Mouse (Mus musculus): ENCODE data around the gene Nabp2.

Nabp2 gene

DNA sequence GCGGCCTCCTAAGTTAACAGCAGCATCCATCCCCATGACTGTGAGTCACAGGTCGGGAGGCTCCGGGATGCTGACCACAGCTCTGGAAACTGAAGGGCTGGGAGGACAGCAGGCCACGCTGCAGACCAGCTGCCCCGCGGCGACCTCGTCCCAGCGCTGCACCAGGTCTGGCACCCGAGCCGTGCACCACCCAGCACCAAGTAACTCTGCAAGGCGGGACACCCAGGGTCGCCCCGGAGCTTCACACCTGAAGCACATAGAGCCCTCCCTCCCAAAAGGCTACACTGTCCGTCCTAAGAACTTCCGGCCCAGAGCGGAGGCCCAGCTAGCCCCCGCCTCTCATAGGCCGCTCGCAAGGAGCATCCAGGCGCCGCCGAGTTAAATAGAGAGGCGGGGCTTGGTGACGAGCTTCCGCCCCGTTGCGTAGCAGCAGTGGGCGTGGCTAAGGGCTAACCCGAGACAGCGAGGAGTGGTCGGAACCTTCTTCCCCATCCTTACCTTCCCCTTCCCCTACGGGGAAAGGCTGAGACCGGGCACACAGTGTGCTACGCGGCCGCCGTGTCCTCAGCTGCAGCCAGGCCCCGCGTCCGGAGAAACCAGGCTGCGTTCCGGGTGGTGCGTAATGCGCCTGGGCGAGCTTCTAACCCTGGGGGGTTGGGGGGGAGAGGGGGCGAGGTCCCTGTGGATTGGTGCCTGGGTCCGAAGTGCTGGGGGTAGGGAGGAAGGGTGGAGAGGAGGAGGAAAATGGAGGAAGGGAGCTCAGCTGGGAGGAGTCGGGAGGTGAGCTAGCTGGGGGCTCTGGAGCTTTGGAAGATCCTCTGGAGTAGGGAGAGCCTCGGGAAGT is at the start of gene Nabp2, which contains the start of gene Rnf41:
Gene Nabp2 (minus strand): TSS at position 282 of the 844 bp plus-strand sequence.
Gene Rnf41 (plus strand): TSS at position 447 of the 844 bp plus-strand sequence.
- DNase-seq (ENCODE audit: low spot score) = peak; percentile 97

DNA sequence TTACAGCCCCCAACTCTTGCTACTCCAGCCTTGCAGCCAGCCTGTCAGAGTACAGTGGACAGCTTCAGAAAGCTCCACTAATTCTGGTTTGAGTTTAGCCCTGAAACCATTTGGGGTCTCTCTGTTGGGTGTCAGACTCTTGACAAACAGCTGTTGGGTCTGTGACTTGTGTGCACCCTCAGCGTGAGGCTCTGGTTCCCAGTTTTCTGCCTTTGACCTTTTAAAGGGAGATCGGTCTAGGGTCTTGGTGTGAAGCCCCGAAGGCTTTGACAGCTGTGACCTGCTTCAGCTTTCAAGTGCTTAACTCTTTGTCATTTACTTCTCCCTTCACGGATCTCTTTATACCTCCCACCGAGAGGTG is 49.0 kb upstream of the Nabp2 start:
- DNase-seq (ENCODE audit: low spot score) = no peak

DNA sequence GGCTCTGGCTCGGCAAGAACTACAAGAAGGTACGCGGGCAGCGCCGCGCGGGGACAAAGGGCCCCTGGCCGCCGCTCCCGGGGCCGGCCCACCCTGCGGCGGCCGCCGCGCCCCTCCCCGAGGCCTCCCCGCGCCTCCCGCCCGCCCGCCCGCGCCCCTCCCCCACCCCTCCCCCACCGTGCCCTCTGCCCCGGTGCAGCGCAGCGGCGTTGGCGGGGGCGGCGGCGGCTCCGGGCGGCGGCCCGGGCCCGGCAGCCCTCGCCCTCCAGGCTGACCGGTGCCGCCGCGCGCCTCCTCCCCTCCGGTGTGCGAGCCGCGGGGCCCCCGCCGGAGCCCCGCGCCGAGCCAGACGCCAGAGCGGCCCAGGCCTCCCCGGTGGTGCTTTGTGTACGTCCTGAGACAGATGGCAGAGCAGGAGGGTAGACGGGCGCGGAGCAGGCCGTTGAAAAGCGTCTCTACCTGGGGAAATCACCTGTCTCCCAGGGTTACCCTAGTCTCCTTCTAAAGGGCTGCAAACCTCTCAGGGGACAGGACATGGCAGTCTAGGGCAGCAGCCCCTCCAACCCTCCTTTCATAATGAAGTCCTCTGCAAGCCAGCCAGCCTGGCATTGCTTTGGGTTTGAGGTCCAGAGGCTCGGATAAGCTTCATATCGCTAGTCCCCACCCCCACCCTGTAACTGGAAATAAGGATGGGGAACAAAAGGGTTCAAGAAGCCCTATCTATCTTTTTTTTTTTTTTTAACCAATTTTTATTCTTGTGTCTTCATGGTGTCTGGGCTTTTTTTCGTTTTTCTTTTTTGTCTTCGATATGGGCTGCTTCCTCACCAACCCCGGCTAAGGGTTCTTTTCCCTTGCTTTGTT is 48.3 kb upstream of the Nabp2 start:
- DNase-seq (ENCODE audit: low spot score) = peak; percentile 39

DNA sequence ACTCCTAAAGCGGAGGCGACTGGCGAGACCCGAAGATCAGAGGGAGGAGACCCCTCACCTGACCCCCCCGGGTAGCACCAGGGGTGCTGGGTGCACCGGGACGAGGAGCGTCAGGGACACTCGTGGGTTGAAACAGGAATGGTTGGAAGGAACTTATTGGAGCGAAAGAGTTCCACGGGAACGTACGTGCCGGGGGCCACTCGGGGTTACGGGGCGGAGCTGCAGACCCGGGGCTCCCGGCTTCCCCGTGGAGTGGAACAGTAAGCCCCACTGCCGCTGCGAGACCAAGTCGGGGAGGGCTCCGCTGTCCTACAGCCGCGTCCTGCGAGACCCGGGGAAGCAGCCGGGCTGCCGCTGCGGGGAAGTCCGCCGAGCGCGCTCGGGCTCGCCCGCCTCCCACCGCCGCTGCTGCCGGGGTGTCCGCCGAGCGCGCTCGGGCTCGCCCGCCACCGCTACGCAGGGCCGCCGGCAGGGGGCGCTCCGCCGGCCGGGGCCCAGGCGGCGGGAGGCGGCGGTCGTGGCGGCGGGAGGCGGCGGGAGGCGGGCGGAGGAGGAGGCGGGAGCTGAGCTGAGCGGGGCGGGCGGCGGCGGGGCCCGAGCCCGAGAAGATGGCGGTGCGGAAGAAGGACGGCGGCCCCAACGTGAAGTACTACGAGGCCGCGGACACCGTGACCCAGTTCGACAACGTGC is 47.6 kb upstream of the Nabp2 start, which contains the start of gene Smarcc2:
Gene Smarcc2 (plus strand): TSS at position 530 of the 690 bp plus-strand sequence.
- DNase-seq (ENCODE audit: low spot score) = peak; percentile 88

DNA sequence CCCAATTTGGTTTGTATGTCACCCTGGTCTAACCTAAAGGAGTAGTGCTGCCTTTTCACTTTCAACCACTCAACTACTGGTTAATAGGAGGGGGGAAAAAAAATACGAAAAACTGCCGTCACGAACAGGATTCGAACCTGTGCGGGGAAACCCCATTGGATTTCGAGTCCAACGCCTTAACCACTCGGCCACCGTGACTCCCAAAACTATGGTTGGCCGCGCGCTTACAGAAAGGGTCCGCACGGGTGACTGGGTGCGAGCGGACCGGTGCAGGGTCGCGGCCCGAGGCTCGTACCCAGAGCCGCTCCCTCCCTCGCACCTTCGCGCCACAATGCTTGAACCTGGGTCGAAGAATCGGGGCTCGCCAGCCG is 47.0 kb upstream of the Nabp2 start:
- peak; percentile 92 for DNase-seq (ENCODE audit: low spot score)

DNA sequence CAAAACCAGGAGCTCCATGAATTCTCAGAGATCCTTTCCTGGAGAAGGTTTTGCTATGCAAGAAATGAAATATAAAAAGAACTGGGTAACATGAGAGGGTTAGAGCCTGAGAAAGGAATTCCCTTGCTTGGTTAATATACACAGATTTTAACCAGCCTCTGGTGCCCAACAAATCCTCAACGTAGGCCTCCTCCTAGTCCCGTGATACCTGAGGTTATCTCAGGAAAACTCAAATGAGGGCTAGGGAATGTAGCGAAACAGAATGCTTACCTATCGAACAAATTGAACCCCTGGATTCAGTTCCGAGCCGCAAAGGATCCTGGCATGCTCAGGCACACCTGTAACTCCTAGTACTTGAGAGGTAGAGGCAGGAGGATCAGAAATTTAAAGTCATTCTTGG is 46.4 kb upstream of the Nabp2 start:
- no peak for DNase-seq (ENCODE audit: low spot score)

DNA sequence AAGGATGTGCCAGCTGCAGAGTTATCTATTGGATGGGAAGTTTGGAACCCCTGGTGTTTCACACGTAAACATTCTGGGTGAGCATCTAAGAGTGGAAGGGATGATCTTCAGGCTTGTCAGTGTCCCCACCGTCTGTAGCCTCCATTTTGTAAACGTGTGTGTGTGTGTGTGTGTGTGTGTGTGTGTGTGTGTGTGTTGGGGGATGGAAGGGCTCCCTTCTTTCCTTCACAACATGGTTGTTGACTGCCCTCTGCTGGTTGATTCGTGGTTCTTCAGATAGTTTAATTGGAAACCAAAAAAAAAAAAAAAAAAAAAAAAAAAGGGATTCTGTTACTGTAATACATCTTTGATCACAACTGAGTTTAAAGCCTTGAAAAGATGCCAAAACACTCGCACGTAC is 44.0 kb upstream of the Nabp2 start:
- peak; percentile 72 for DNase-seq (ENCODE audit: low spot score)

DNA sequence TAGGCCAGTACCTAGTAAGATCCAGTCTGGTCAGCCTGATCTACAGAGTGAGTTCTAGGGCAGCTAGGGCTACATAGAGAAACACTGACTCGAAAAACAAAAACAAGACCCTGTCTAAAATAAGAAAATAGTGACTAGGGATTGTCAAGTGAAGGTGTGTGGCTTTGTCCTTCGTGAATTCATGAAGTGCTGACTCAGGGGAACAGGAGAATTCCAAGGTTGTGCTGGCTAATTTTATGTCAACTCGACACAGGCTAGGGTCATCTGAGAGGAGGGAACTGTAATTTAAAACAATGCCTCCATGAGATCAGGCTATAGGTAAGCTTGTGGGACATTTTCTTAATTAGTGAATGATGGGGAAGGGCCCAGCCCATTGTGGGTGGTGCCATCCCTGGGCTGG is 43.2 kb upstream of the Nabp2 start:
- no peak for DNase-seq (ENCODE audit: low spot score)

DNA sequence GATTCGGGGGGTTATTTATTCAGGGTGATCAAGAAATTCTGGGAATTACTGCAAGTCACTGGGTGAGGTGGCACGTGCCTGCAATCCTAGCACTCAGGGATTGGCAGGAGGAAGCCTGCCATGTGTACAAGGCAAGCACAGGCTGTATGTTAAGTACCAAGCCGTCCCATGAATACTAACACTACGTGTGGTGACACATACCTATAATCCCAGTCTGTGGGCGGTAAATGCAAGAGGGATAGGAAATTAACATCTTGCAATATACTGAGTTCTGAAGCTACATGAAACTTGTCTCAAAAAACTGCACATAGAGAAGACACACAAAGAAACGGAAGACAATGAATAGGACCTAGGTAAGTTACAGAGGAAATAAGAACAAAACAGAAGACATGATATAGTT is 39.7 kb upstream of the Nabp2 start:
- no peak for DNase-seq (ENCODE audit: low spot score)

DNA sequence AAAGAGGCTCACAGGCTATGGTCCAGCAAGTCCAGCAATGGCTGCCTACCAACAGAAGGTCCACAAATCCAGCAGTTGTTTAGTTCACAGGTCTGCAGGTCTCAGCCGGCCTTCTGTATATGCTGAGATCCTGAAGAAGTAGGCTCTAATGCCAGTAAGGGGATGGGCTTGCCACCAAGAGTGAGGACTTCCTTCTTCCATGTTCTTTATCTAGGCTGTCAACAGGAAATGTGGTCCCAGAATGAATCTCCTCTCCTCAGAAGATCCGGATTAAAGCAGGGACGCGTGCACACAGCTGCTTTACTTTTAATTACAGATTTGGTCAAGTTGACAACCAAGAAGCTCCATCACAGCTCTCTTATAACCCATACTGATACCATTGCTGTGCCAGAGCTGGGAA is 34.1 kb upstream of the Nabp2 start:
- no peak for DNase-seq (ENCODE audit: low spot score)

DNA sequence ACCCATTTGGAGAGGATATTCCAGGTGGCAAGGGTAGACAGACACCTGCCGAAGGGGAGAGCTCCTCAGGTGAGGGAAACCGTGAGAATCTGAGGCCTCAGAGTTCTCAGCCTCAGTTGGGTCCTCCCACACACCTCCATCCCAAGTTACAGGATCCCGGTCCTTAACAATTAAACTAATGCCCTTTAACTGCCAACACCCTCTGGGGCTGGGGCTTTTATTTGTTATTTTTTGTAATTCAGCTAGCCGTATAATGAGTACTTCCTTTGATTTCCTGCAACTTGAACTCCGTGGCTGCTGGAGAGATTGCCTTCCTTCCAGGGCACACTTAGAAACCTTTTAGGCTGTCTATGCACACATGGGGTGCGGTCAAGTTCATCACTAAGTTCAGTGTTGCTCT is 33.1 kb upstream of the Nabp2 start:
- DNase-seq (ENCODE audit: low spot score) = no peak

DNA sequence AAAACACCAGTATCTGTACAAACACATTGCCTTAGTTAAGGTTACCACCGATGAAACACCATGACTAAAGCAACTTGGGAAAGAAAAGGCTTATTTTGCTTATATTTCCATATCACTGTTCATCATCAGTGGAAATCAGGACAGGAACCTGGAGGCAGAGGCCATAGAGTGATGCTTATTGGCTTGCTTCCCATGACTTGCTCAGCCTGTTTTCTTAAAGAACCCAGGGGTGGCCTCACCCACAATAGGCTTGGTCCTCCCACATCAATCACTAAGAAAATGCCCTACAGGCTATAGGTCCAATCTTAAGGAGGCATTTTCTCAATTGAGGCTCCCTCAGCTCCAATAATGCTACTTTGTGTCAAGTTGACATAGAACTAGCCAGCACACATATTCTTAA is 31.4 kb upstream of the Nabp2 start:
- DNase-seq (ENCODE audit: low spot score) = peak; percentile 17

DNA sequence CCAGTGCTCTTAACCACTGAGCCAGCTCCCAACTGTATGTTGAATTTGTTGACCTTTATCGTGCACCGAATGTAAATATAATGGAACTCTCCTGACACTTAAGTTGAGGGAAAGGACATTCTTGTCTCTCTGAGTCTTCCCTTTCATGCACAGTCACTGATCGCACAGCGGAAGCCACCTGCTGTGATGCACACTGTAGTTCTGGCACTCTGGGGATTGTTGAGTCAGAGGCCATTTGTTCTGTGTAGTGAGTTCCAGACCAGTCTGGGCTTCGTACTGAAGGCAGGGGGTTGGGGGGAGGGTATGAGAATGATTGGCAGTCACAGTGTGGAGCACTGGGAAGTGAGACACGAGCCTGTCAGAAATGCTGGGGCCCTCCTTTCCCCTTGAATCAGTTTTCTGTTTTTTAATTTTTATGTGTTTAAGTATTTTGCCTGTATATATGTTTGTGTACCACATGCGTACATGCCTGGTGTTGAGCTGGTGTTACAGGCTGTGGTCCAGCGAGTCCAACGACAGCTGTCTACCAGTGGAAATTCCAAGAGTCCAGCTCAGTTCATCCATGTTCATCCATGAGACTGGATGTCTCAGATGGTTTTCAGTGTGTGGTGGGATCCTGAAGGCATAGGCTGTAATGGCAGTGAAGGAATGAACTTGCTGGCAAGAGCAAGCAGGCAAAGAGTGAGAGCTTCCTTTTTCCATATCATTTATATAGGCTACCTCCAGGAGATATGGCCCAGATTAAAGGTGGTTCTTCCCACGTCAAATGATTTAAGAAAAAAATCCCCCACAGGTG is 30.2 kb upstream of the Nabp2 start:
- DNase-seq (ENCODE audit: low spot score) = no peak

DNA sequence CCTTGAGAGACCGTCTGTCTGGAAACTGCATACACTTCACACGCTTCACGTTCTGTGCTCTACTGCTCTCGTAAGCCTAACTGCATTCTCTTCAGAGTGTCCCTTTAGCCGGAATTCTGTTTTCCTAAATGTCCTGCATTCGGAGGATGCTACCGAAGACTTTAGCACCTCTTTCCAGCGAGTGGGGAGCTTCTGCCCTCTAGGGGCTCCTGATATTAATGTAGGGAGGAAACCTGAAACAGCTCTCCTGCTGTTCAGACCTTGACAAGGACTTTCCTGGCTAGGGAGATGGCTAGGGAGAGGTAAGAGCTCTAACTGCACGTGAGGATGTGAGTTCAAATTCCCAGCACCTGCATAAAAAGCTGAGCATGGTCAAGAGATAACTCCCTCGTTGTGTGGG is 29.1 kb upstream of the Nabp2 start:
- no peak for DNase-seq (ENCODE audit: low spot score)

DNA sequence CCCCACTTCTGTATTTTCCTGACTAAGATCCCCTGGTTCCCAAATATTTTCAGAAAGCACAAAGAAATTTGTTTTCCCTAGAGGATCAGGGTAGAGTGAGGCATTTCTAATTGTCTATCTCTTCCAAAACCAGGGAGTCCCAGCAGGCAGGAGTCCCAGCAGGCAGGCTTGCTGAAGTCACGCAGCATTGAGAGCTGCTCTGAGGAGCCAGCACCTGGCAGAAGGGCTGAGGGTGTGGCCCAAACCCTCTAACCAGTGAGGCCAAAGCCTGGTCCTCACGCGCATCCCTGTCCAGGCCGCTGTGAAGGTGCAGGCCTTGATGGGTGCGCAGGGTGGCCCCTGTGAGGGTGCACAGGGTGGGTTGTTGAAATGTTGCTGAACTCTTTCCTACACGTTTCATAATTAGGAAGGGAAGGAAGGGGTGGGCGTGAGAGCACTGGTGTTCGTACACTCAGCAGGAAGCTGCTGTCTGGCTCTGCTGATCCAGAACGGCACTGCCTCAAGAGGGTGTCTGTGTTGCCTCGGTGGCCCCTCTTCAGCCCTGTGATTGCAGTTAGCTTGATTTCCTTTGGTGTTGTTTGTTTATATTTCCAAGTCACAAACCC is 27.5 kb upstream of the Nabp2 start:
- DNase-seq (ENCODE audit: low spot score) = no peak

DNA sequence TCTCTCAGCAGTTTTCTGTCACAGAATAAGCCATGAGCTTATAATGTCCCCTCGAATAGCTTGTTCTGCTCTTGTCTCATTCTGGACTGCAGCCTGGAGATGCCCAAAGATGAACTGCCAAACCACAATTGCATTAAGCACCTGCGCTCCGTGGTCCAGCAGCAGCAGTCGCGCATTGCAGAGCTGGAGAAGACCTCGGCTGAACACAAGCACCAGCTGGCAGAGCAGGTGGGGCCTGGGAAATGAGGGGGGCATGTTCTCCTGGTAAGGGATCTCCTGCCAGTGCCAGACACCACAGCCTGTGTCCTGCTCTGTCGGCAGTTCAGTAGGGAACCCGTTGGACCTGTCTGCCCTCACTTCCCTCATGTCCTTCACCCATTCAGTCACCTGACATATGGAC is 25.1 kb upstream of the Nabp2 start:
- DNase-seq (ENCODE audit: low spot score) = no peak

DNA sequence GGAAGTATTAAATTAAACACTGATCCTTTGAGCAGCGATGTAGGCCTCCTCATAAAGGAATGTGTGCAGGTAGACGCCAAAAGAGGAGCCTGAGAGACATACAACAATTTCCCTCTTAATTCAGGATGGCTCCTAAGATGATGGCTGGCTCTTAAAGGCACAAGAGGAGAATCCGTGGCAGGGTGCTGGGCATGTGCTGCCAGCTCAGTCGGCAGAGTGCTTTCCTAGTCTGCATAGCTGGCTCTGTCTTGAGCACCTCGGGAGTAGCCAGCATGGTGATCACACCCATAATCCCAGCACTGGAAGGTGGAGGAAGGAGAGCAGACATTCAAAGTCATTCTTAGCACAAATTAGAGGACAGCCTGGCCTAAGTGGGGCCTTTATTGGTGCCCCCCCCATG is 24.6 kb upstream of the Nabp2 start:
- DNase-seq (ENCODE audit: low spot score) = no peak

DNA sequence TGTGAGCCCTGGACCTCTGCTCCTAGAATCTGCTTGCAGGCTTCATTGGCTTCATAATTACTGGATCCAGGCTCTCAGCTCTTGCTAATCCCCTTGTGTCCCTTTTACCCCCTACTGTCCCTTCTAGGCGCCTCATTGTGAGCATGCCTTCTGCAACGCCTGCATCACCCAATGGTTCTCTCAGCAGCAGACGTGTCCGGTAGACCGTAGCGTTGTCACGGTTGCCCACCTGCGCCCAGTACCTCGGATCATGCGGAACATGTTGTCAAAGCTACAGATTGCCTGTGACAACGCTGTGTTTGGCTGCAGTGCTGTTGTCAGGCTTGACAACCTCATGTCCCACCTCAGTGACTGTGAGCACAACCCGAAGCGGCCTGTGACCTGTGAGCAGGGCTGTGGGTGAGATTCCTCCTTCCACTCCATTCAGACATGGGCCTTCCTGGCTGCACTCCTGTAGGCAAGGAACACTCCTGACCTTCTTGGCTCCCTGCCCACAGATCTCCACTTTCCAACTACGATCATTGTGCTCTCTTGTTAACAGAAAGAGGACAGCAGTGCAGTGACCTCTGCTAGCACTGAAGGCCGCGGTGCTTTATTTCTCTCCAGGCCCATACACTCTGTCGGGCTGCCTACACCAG is 24.0 kb upstream of the Nabp2 start:
- peak; percentile 50 for DNase-seq (ENCODE audit: low spot score)

DNA sequence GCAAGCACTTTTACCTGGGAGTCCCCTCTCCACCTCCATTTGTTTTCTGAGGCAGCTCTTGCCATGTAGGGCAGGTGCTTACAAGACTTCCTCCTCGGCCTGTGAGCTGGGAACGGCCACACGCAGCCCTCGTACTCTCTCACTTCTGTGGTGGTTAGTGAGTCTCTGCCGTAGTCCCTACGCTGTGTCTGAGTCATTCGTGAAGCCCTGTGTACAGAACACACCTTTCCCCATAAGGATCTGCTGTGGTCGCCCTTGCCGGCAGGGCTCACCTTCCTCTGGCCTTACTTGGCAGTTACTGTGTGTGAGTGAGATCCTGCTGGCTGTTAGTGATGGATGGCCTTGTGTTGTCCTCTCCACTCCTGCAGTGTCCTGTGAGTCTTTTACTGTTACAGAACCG is 23.4 kb upstream of the Nabp2 start:
- peak; percentile 43 for DNase-seq (ENCODE audit: low spot score)

DNA sequence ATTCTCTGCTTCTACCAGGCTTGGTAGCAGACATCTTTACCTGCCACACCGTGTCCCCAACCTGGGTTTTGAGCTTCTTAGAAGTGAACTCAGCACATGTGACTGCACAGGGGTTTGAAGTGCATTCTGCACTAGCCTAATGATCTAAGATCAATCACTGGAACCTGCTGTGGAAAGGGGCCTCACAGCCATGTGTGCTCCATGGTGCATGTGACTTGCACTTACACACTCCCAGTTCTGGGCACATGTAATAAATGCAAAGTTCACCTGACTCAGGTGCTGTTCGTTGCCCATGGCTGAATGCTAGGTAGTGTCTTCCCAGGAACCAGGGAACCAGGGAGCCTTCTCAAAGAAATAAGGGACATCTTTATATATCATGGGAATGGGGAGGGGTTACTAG is 22.1 kb upstream of the Nabp2 start:
- DNase-seq (ENCODE audit: low spot score) = no peak

DNA sequence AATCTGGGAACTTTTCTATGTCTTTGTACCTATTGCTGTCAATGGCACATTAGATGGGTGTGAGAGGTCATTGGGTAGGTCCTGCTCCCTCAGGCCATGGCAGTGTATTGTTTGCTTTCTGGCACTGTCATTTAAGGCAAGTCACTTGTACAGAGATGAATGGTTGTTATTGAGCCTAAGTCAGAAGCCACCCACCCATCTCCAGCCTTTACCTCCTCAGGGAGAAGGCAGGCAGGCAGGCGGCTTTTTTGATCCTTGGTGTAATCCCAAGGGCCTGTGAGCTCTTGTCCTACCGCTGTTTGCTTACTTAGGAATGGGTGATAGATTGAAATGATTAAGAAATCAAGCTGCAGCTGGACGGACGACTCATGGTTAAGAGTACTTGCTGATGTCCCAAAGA is 18.2 kb upstream of the Nabp2 start:
- DNase-seq (ENCODE audit: low spot score) = no peak
